Mouse (Mus musculus) kidney, postnatal 0 days (tissue): Measurements from ENCODE around the gene Selenof. TPM values are rescaled to one million over a fixed set of nuclear protein-coding genes. Genes with fewer than 3 reads are reported as not detected.

Source experiments
- ATAC-seq: fragments of 200-750 bp; cut with Nextera tagmentation; replicated peaks from 2 replicates; pipeline ENCODE4 v1.8.0; 2017; ENCODE audit warnings: low read depth, moderate number of reproducible peaks, moderate TSS enrichment, moderate library complexity; ENCODE audit not compliant: low FRiP score
- DNase-seq: peaks from one replicate; pipeline ENCODE4 v3.0.0-alpha.2; 2016; ENCODE audit warnings: low spot score
- H3K27ac ChIP-seq: fragments of 300-500 bp; sonication (generic); 2 replicates; pipeline ENCODE4 v1.5.1; 2014; ENCODE audit warnings: mild to moderate bottlenecking
- H3K27me3 ChIP-seq: fragments of 300-500 bp; sonication (generic); 2 replicates; pipeline ENCODE4 v1.6.1; 2014; ENCODE audit warnings: low read length, mixed read lengths; ENCODE audit not compliant: insufficient read depth
- H3K36me3 ChIP-seq: fragments of 300-500 bp; sonication (generic); 2 replicates; pipeline ENCODE4 v1.6.1; 2014; ENCODE audit warnings: low read length, mixed read lengths; ENCODE audit not compliant: insufficient read depth
- H3K4me1 ChIP-seq: fragments of 300-500 bp; sonication (generic); replicated peaks from 2 replicates; pipeline ENCODE4 v1.6.1; 2014; ENCODE audit warnings: antibody characterized with exemption, low read length, mixed read lengths; ENCODE audit not compliant: insufficient read depth
- H3K4me2 ChIP-seq: fragments of 300-500 bp; sonication (generic); 2 replicates; pipeline ENCODE4 v1.6.1; 2014; ENCODE audit warnings: mild to moderate bottlenecking, low read length, moderate library complexity, mixed read lengths
- H3K4me3 ChIP-seq: fragments of 300-500 bp; sonication (generic); replicated peaks from 2 replicates; pipeline ENCODE4 v1.5.1; 2014; ENCODE audit warnings: low read depth, low read length
- H3K9ac ChIP-seq: fragments of 300-500 bp; sonication (generic); 2 replicates; pipeline ENCODE4 v1.6.1; 2014; ENCODE audit warnings: low read depth, low read length
- H3K9me3 ChIP-seq: fragments of 300-500 bp; sonication (generic); replicated peaks from 2 replicates; pipeline ENCODE4 v1.6.1; 2016; ENCODE audit warnings: low read length, inconsistent platforms, mixed read lengths
- CTCF ChIP-seq: IDR thresholded peaks from 2 replicates; pipeline ENCODE4 v1.5.1; 2016; ENCODE audit warnings: antibody characterized with exemption, low read depth, mild to moderate bottlenecking, moderate library complexity
- whole genome bisulfite sequencing: fragments of 180-500 bp; shearing (Covaris S2); extraction: QIAGEN DNeasy Blood & Tissue Kit; methylation state at CpG from one replicate; pipeline ENCODE4 v1.1.7; 2014; 5-methylcytosine and 5-hydroxymethylcytosine counted together
- polyA plus RNA-seq: library from polyadenylated mRNA; unstranded; fragments of >200 nt; fragmentation: Nextera tagmentation; extraction: Ambion mirVana; gene quantifications from 2 replicates; pipeline ENCODE4 v1.2.1, GENCODE M21; 2015

Selenof gene
- polyA plus RNA-seq, 1 experiment from 2014 or later = 861 TPM

DNA sequence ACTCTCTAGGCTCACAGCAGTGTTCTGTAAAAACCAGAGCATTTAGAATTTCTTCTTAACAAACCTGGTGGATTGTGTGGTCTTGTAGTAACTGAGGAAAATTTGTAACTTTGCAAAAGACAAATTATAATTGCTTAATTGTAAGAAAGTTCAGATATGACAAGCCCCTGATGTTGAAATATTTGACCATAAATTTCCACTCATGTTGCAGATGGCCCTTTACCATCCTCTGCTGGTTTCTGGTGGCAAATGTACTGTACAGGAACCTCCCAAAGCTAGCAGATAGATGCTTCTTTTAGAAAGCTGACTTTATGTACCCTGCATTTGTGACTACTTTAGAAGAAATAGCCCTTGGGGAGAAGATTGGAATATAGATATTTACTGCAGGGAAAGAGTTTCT, 69.9 kb downstream of the Selenof start:
- no peak for DNase-seq
- H3K27ac ChIP-seq = no peak overlapping the region
- H3K36me3 ChIP-seq = no peaks in the 10 kb centered on the region
- H3K9me3 ChIP-seq = no peaks in the 10 kb centered on the region
- H3K27me3 ChIP-seq = no peaks in the 10 kb centered on the region
- 0 out of 2 replicates have a peak, but pooled peaks cover 3% of the 10 kb centered on the region for H3K4me1 ChIP-seq
- ATAC-seq = no peak
- no peak overlapping the region for H3K9ac ChIP-seq
- no peak overlapping the region for H3K4me3 ChIP-seq
- H3K4me2 ChIP-seq = no peak overlapping the region
- no peak for TF ChIP-seq CTCF

GRCm38 (mm10) chr3:144642141-144642540, 72.0 kb downstream of the Selenof start:
- no peak for TF ChIP-seq CTCF
- no peak overlapping the region for H3K4me2 ChIP-seq
- ATAC-seq = no peak

GRCm38 (mm10) chr3:144643301-144643871, 73.3 kb downstream of the Selenof start:
- no peak overlapping the region for H3K4me3 ChIP-seq
- no peak overlapping the region for H3K4me2 ChIP-seq
- DNase-seq (peak; percentile 93), ATAC-seq (peak; percentile 90)
- H3K9ac ChIP-seq = no peak overlapping the region
- H3K9me3 ChIP-seq = no peaks in the 10 kb centered on the region
- H3K36me3 ChIP-seq = no peaks in the 10 kb centered on the region
- no peak for TF ChIP-seq CTCF
- H3K27me3 ChIP-seq = no peaks in the 10 kb centered on the region
- WGBS = 13% methylated on average over 2 of the region's 2 CpGs
- H3K27ac ChIP-seq = peak overlapping the region; percentile 65
- H3K4me1 ChIP-seq = 0 out of 2 replicates have a peak, but pooled peaks cover 3% of the 10 kb centered on the region

More at GRCm38 (mm10) chr3:144642141-144642540, 72.0 kb downstream of the Selenof start:
- H3K27me3 ChIP-seq = no peaks in the 10 kb centered on the region
- DNase-seq = no peak
- no peak overlapping the region for H3K4me3 ChIP-seq
- WGBS = 82% methylated on average over 4 of the region's 4 CpGs
- H3K4me1 ChIP-seq = 0 out of 2 replicates have a peak, but pooled peaks cover 3% of the 10 kb centered on the region
- H3K36me3 ChIP-seq = no peaks in the 10 kb centered on the region
- H3K27ac ChIP-seq = no peak overlapping the region
- no peak overlapping the region for H3K9ac ChIP-seq
- H3K9me3 ChIP-seq = no peaks in the 10 kb centered on the region

DNA sequence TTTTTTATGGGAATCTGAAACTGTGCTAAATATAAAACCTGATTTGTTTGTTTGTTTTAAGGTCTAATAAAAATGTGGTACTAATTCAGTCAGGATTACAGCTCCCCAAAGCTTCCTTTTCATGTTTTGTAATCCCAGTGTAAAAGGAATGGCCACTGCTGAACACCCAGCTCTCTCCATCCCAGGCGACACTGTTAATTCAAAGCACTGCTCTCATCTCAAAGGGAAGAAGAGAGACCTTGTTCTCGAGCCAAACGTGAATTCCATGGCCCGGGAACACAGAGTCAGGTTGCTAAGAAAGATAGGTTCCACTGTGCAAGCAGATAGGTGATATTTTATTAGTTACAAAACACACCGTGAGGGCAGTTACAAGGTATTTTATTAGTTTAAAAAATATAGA, 74.1 kb downstream of the Selenof start:
- WGBS = 47% methylated on average over 5 of the region's 5 CpGs
- Histone ChIP-seq H3K4me1 (0 out of 2 replicates have a peak, but pooled peaks cover 3% of the 10 kb centered on the region), H3K4me2 (no peak overlapping the region), H3K36me3 (no peaks in the 10 kb centered on the region), H3K27ac (no peak overlapping the region), H3K4me3 (no peak overlapping the region), H3K9ac (no peak overlapping the region), H3K27me3 (no peaks in the 10 kb centered on the region), H3K9me3 (no peaks in the 10 kb centered on the region)
- ATAC-seq = no peak
- DNase-seq = peak; percentile 29
- no peak for TF ChIP-seq CTCF

Other genes starting within 250 kb of the Selenof start
- gene Hs2st1, start 123 bp upstream of the Selenof start, polyA plus RNA-seq = 9.7 and 10.4 TPM in 2 replicates
- 128 and 129 TPM in 2 replicates for gene Sh3glb1, start 150.0 kb downstream of the Selenof start, polyA plus RNA-seq
- gene Clca3a1, start 190.7 kb downstream of the Selenof start, polyA plus RNA-seq = 16.1 and 20.4 TPM in 2 replicates
- gene Clca3a2, start 249.2 kb downstream of the Selenof start, polyA plus RNA-seq = 0.32 and 0.46 TPM in 2 replicates